Mouse (Mus musculus) neural tube, embryonic 10.5 days (tissue): Measurements from ENCODE around the gene Mllt6.
"Not testable (repeated sequence)": the region's sequence is repeated elsewhere in the genome, so short reads cannot be mapped to it uniquely, and the experiment has no call there.

ENCODE experiments used
- DNase-seq: peaks from one replicate; pipeline ENCODE4 v3.0.0-alpha.2; 2017; ENCODE audit warnings: low spot score; ENCODE audit errors: extremely low spot score

The Mllt6 gene

DNA sequence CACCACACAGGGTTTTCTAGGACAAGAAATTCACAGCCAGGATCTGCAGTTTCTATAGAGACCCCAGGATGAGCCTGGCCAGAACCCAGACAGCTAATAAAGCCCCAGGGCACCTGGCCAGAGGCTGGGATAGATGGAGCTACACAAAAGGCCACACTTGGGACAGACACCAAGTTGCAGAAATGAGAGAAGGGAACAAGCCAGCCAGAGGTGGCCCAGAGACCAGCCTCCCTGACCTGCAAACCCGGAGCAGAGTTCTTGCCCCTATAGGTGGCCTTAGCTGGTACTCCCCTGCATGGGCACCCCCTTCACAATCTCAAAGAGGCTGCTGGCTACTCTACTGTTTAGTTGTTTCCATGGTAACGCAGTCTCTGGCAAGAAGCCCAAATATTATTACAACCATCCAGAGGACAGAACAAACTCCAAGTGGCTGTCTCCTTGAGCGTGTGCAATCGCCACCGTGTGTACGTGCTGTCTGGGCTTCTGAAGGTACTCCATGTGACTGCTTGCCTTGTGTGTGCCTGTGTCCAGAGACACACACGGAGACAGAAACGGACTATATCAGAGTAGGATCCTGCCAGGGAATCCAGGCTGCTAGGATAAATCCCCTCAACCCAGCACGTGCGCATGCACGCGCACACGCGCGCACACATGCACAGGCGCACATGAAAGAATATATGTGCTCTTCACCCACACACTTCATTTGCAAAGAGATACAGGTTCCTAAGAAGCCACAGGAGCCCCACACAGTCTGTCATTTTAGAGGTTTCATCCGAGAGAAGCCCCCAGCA, 31.9 kb downstream of the Mllt6 start:
- no peak for DNase-seq

DNA sequence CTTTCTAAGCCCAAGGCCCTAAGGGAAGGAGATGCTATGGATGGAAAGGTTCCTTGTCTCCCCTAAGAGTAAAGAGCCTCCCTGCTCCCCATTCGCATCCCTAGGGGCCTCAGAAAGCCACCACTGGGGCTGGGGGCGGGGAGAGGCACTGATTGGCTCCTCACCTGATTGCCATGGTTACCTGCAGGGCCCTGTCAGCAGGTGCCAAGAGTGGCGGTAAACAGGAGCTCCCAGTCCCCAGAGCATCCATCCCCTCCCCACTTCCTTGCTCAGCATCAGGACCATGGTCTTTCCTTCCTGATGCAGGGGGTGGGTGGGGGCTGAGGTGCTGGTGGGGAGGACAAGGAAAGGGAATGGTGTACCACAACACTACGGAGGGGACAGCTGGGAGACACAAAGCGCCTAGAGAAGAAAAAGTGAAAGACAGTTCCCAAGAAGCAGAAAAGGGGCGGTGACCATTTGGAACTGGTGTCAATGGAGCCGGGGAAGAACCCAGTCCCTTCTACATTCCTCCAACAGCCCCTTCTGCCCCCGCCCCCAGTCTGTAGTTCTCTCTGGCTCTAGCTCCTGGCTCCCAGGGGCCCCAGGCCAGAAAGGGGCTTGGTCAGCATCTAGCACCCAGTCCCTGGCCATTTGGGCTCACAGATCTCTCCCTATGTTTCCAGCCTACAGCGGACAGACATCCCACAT, 32.6 kb downstream of the Mllt6 start:
- DNase-seq: no peak

DNA sequence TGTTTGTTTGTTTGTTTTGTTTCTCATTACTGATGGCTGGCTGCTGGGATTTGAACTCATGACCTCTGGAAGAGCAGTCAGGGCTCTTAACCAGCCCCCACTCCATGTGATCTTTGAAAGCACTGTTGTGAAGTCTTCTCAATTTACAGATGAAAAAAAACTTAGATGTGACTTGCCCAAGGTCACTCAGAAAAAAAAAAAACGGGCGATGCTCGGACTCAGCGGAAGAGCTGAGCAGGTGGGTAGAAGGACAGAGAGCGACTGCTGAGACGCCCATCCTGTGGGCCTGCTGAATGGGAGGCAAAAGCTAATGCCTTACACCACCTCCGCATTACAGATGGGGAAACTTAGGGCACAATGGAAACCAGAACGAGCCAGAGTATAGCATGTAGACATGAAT, 33.5 kb downstream of the Mllt6 start:
- no peak for DNase-seq

DNA sequence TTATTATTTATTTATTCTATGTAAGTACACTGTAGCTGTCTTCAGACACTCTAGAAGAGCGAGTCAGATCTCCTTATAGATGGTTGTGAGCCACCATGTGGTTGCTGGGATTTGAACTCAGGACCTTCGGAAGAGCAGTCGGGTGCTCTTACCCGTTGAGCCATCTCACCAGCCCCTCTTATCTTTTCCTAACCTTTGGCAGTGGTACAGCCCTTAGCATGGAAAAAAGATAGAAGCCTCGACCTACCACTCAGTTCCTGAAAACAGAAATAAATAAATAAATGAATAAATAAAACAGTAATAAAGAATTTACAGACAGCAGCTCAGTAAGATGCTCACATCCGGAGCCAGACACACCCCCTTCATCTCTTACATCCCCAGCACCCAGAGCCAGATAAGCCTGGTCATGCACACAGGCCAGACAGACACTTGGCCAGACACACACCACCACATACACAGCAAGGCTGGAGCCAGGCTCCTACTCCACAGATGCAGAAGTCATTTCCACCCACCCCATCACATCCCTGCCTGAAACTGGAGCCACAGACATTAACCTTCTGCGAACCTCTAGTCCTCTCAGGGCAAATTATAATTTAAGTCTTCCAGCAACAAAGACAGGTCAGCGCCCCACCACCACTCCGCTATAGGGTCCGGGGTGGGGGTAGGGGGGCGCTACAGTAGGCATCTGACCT, 34.1 kb downstream of the Mllt6 start:
- DNase-seq: peak; percentile 32

DNA sequence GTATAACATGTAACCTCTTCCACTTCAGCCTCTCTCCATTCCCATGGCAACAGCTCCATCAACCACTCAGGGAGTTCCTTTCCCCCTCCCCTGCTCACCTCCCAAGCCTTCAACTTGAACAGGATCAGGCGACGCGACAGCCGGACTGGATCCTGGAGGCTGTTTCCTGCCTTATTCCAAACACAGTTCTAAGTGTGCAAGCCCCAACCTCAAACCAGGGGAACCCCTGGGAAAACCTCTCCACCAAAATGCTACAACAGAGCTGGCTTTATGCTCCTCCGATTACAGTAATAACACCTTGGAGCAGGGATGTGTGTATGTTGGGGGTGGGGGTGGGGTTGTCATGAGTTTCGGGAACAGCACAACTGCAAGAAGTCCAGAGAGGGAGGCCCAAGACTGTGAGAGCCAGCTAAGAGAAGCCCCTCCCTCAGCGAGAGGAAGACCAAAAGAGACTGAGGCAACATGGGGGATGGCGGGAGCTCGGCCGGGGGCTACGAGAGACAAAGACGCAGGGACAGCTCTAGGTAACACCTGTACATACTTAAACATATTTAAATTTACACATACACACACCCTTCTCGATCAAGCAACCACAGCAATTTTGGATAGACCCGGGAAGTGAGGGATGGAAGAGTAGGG, 34.8 kb downstream of the Mllt6 start:
- DNase-seq: peak; percentile 47

DNA sequence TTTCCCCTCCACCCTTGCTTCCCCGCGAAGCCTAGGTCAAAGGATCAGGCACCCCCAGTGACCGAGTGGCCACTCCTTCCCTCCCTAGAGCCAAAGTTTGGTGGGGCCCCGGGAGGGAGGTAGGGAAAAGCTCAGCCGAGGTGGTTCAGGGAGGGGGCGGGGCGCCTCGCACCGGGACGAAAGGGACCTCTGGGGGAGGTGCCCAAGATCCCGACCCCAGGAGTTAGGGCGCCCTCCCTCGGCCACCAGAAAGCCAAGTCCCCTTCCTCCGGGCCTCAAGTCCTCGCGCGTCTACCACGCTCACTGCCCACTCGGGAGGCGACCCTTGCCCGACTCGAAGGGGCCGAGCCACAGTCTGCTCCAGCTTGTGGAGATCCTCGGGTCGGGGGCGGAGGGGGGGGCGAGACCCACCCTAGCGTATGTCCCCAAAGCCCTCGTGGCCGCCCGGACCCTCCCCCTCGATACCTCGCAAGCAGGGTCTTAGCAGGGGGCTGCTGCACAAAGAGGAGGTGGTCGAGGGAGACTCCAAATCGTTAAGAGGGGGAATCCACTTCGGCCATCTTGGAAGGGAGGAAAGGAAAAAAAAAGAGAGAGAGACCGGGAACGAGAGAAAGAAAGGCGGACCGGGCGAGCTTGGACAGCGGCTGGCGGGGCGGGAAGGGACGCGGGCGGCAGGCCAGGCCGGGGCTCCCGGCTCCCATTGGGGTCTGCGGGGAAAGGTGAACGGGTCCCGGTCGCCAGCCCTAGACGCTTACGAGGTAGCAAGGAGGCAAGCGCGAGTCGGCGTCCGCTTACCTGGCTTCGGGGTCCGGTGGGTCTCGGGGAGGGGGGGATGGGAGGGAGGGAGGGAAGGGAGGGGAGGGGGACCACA, 35.8 kb downstream of the Mllt6 start:
- peak; percentile 83 for DNase-seq

DNA sequence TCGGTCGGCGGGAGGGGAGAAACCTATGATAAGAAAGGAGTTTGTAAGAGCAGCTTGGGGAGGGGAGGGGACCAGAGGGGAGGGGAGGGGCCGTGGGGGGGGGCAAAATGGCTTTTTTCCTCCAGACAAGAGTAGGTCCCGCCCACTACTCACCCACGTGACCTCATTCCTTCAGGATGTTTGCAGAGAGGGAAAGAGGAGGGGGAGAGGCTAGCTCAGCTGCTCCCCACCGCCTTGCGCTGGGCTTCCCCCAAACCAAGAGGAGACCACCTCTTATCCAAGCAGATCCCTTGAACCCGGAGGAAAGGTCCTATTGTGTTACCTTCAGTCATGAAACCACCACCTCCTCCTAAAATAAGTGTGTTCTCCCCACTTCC, 36.4 kb downstream of the Mllt6 start:
- peak; percentile 94 for DNase-seq

DNA sequence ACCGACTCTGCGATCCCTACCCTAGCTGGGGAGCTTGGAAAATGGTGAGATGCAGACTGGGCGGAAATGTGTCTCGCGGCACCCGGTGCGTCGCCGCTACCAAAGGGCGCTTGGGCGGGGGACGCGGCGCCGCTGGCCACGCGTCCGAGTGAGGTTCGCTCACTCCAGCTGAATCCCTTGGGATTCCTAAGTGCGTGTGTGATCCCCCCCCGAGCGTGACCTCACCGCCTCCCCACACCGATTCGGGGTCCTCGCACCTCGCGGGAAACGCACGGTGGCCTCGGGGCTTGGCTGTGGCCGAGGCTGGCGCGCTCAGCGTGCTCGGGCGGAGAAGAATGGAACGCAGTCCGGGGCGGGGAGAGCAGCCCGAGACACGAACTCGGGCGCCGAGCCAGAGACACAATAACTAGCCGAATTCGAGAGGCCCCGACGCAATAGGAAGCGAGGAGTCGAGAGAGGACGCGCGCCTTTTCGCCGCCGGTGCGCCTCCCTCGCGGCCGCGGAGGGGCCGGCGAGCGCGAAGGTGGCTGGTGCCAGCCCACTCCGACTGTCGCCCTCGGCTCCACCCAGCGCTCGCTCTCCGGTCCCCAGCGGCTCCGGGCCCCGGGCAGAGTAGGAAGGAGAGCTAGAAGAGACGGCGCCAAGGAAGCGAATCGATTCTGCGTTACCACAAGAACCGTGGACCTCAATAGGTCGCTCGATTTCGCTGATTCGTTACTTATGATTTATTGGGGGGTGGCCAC, 37.0 kb downstream of the Mllt6 start, which contains the start of gene Pcgf2:
Gene Pcgf2, minus strand, starts transcription at position 495 of the 743 bp plus-strand sequence.
- DNase-seq: peak; percentile 85

DNA sequence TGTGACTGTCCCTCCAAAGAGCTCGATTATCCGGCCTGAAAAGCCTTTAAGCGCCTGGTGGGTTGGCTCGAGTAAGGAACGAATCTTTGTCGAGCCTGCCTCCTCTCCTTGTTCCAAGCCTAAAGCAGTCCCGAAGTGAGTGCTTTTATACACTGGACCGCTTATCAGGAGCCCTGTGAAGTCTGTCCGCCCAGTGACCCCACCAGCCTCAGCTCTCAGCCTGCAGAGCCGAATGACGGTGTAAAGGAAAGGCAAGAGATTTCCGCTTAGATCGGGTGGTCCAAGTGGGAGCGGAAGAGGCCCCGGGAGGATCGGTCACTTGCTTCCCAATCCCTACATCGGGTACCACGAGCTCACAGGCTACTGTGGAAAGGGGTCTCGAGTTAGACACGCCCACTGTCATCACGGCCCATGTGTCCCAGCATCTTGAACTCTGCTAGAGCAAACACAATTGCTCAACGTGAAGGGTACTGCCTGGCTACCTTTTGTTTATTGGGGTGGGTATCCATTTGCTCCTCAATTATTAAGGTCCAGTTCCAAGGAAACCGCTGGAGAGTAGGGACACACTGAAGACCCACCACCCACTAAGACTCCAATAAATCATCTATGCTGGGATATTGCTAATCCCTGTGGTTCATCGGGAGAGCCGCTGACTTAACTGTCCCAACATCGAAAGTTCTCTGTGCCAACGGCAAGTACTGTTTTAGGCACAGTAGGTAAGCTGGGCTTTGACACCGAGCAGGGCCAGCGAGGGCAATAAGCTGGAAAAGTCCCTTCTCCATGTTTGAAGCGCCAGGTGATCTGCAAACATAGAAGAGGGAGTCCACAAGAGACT, 37.7 kb downstream of the Mllt6 start:
- DNase-seq: no peak

DNA sequence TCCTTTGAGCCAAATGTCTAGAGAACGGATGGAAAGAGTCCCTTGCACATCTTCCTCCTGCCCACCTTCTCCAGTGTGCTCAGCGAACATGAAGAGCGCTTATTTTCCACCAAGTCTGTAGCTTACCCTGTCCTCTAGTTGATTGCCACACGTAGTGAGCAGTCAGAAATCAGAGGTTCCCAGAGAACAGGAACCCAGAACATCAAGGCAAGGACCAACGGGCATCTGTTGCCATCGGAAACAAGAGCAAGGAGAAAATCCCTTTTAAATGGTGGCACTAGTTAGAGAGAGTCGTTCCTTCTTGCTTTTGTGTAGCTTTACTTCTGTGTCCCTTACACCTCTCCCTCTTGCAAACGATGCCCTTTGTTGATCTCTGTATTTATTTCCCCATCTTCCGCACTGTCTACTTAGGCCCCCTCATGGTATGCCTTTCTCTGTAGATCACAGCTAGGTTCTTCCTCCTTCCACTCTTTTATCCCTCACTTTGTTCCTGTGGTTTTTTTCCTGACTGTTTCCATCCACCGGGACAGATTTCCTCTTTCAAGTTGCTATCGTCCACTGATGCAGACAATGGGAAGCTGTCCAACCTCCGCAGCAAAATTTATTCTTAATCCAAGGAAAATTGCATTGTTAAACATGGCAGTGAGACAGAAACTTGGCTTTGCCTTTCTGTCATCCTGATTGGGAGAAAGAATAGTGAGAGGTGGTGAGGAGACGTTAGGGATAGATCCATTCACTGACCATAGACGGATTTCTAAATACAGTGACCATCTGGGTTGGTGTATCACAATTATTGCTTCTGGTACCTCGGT, 38.6 kb downstream of the Mllt6 start:
- no peak for DNase-seq

DNA sequence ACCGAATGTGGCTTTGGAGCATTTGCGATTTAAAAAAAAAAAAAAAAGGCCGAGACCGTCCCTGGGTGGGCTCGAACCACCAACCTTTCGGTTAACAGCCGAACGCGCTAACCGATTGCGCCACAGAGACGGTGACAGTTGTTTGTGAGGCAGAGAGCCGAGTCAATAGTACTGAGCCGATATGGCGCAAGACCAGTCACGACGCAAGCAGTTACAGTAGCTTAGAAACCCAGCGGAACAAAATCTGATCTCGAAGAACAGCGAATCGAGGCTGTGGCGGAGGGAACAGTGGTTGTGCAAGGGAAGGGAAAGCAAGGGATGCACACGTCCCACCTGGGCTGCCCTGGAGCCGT, 39.2 kb downstream of the Mllt6 start:
- DNase-seq: peak; percentile 93

DNA sequence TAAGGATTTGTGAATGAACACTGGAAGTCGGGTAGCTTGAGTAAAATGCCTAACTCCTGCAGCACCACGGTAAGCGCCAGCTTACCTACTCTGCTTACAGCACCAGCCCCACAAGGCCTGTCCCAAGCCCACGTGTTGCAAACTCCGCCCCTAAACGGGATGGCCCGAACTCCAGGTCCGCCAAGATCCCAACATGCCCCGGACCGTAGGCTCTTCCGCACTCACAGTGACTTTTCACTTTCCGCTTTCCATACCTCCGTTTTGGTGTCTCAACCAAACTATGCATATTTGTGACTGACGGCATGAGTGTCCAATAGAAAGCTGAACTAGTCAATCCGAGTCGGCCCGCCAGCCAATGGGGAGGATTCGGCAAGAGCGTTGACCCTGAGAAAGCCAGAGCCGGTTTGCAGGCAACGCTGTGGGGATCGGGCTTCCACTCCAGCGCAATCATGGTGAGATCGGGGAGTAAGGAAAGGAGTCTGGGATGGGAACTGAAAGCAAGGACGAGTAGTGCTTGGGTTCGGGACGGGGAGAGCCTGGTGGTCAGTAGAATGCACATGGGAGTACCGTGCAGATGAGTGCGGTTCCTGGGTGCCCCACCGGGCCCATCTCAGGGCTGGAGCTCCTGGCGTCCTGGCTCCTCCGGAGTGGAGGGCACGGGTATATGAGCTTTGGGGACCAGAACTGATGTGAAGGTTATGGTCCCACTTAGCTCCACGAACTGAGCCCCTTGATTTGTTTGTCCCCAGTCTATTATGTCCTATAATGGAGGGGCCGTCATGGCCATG, 40.0 kb downstream of the Mllt6 start, which contains the start of gene Psmb3:
Gene Psmb3, plus strand, starts transcription at position 361 of the 788 bp plus-strand sequence.
- peak; percentile 94 for DNase-seq

DNA sequence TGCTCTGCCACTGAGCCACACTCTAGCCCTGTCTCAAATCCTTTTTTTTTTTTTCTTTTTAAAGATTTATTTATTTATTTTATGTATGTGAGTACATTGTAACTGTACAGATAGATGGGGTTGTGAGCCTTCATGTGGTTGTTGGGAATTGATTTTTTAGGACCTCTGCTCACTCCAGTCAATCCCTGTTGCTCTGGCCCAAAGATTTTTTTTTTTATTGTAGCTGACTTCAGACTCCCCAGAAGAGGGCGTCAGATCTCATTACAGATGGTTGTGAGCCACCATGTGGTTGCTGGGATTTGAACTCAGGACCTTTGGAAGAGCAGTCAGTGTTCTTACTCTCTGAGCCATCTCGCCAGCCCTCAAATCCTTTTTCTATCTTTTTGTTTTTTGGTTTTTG, 46.9 kb downstream of the Mllt6 start:
- DNase-seq: not testable (repeated sequence)

DNA sequence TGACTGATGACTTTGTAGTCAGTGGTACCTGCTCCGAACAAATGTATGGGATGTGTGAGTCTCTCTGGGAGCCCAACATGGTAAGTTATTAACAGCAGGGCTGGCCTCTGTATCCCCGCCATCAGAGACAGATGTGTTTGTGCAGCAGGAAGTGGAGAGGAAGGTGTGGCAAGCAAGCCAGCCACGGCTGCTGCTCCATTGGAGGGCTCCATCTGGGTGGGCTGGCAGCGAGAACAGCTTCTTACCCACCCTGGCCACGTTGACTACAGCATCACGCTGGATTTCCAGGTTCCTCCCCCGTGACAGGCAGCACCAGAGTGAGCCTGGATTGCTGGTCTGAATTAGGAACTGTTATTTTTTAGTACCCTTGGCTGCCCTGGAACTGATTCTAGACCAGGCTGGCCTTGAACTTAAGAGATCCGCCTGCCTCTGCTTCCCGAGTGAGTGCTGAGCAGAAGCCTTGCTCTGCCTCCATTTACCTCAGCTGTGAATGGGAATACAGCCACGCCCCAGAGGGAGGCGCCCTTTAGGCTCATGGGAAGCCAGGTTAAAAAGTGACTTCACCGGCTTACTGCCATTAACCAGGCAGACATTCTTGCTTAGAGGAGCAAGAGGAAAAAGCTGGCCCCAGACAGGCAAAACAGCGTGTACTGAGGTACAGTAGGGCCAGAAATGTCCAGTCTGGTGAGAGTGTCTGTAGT, 48.1 kb downstream of the Mllt6 start:
- no peak for DNase-seq

DNA sequence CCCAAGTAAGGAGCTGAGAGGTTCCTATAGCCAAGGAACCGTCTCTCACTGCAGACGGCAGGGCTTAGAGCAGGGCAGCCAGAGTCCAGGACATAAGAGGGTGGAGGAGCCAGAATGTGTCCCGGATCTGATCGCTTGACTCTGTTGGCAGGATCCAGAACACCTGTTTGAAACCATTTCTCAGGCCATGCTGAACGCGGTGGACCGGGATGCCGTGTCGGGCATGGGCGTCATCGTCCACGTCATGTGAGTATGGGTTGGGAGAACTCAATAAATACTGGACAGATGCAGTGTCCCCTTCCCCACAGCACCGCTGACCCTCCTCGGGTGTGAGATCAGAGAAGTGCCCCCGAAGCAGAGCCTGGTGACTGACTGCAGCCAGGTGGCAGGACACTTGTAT, 49.1 kb downstream of the Mllt6 start:
- no peak for DNase-seq

DNA sequence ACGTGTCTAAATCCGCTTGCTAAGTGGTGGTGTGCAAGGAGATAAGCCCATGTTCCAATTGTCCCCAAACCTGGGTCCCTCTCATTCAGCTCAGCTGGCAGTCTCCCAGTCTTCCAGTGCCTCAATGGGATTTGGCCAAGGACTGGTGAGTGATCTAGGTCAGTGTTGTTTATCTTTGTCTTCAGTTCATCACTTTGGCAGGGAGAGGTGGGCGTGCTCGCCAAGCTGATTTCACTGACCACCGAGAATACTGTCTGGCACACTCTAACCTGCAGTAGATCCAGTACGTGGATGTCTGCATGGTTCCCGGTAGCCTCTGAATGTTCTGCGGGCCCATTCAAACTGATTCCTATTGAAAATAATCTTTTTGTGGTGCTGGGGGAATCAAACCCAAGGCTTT, 50.7 kb downstream of the Mllt6 start:
- no peak for DNase-seq

DNA sequence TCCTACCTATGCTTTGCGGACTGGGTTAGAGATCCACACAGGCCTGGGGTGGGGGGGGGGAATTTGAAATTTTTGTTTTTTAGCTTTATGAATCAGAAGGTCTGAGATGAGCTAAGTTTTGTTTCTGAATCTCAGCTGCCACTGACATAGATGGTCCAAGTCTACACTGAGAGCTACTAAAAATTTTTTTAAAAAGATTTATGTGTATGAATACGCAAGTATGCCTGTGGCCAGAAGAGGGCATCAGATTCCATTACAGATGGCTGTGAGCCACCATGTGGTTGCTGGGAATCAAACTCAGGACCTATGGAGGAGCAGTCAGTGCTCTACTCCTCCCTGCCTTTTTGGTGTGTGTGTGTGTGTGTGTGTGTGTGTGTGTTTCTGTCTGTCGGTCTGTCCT, 51.1 kb downstream of the Mllt6 start:
- DNase-seq: no peak
